Mouse (Mus musculus) lung, postnatal 0 days (tissue): ENCODE measurements around the gene Acvr1.

Experiments used
- CTCF ChIP-seq: IDR thresholded peaks from 2 replicates; pipeline ENCODE4 v1.5.1; 2016; ENCODE audit warnings: antibody characterized with exemption, mild to moderate bottlenecking
- EP300 ChIP-seq: IDR thresholded peaks from 2 replicates; pipeline ENCODE4 v1.6.1; 2016; ENCODE audit warnings: antibody characterized with exemption, mild to moderate bottlenecking, control low read depth

- no peak for TF ChIP-seq EP300
- no peak for TF ChIP-seq CTCF
Observed at GRCm38 (mm10) chr2:58544368-58544767, 22.6 kb downstream of the Acvr1 start.
